Mouse (Mus musculus): ENCODE data around the gene Sorl1. TPM values are rescaled to one million over a fixed set of nuclear protein-coding genes. Genes with fewer than 3 reads are reported as not detected.

The Sorl1 gene
- total and polyA plus RNA-seq, 3 experiments = 2.5 to 12.3 (median 6.3) TPM

DNA sequence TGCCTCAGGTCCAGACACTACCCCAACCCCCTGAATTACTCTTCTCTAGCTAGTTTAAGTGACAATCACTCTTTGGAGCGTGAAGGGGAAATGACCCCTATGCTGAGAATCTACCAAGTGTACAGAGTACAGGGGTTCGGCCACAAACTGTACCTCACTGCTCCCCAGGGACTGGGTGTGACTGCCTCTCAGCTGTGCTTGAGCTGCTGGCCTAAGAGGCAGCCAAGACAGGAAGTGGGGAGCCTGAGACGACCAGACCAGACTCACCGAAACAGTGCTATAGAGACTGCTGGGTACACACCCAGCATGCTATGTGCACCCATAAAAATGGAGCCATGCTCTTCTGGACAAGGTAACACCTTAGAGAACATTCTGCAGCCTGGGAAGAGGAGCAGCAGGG is 95.3 kb downstream of the Sorl1 start:
- Histone ChIP-seq H3K9me3 (replicated peaks; ENCODE audit: low read length) (peaks cover 4% of the 10 kb centered on the region), H3K4me1 (ENCODE audit: control insufficient read depth in 1 of 2, insufficient read depth in 2 of 2) (peaks cover 9 to 29% of the 10 kb centered on the region in 2 experiments), H3K79me2 (replicated peaks; ENCODE audit: control insufficient read depth, extremely low read depth, insufficient read depth, poor library complexity, severe bottlenecking) (no peaks in the 10 kb centered on the region), H3K9ac (ENCODE audit: insufficient read depth, low read depth) (no peak overlapping the region), H3K4me3 (replicated peaks in 1 of 3; ENCODE audit: low read depth in 2 of 3, low read length in 2 of 3, poor library complexity in 1 of 3) (no peak overlapping the region), H3K27ac (ENCODE audit: insufficient read depth, low read depth) (no peak overlapping the region), H3K27me3 (replicated peaks) (no peaks in the 10 kb centered on the region), H3K36me3 (replicated peaks in 1 of 2; ENCODE audit: control insufficient read depth in 1 of 2, insufficient read depth in 1 of 2, low read length in 1 of 2) (peaks cover 0 to 48% of the 10 kb centered on the region in 2 experiments), H3K4me2 (ENCODE audit: insufficient read depth, low read depth, poor library complexity, severe bottlenecking) (no peak overlapping the region; the same call in 1 of the 2 replicates)
- dilution Hi-C loops (cut with MboI; ENCODE audit: extremely low pct_ligation_motif_present, extremely low pct_unique_long_range_greater_than_20kb, low sequenced_read_pairs) (no loop called here), in situ Hi-C loops (cut with MboI; ENCODE audit: low pct_ligation_motif_present, low pct_unique_long_range_greater_than_20kb, low sequenced_read_pairs) (no loop called here)
- DNase-seq (ENCODE audit: extremely low read depth) = peak; percentile 76
- TF ChIP-seq RAD21 (IDR thresholded peaks at IDR 0.05; ENCODE audit: low read depth, low read length) = no peak
- TF ChIP-seq TCF12 (IDR thresholded peaks at IDR 0.05; ENCODE audit: low read depth, low read length) = no peak
- TF ChIP-seq EP300 (IDR thresholded peaks at IDR 0.05; ENCODE audit: low read length) = peak; percentile 59
- TF ChIP-seq USF2 (conservative IDR thresholded peaks at IDR 0.05; ENCODE audit: low read depth, low read length) = no peak
- no peak for TF ChIP-seq HCFC1 (IDR thresholded peaks at IDR 0.05; ENCODE audit: low read depth, low read length)
- TF ChIP-seq MAFK (IDR thresholded peaks at IDR 0.05; ENCODE audit: insufficient replicate concordance, low read length) = no peak
- no peak for TF ChIP-seq PAX5 (IDR thresholded peaks at IDR 0.05; ENCODE audit: low read length)
- TF ChIP-seq ZNF384 (IDR thresholded peaks at IDR 0.05; ENCODE audit: low read depth, low read length) = no peak
- no peak for TF ChIP-seq SIN3A (IDR thresholded peaks at IDR 0.05; ENCODE audit: low read length)
- TF ChIP-seq BHLHE40 (IDR thresholded peaks at IDR 0.05; ENCODE audit: low read depth, low read length) = peak; percentile 61
- no peak for TF ChIP-seq MXI1 (IDR thresholded peaks at IDR 0.05; ENCODE audit: low read depth, low read length)
- TF ChIP-seq TBP (conservative IDR thresholded peaks at IDR 0.05; ENCODE audit: low read depth, low read length) = no peak
- peak; percentile 69 for TF ChIP-seq ETS1 (conservative IDR thresholded peaks at IDR 0.05; ENCODE audit: low read depth, low read length)

DNA sequence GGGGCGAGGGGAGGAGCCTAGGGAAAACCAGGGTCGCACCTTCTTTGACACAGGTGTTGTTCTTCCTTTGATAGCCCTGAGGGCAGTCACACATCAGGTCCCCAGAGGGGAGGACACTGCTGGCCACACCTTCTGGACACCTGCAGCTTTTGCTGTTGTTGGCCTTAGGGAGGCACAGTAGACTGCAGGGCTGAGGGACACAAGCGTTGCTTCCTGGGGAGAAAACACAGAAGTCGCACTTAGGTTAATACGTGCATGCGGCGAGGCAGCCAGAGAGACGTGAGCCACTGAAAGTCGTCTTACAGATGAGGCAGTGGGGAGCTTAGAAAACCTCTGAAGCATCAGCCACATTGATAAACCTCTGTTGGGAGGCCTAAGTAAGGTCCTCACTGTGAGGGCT is 99.8 kb downstream of the Sorl1 start:
- Histone ChIP-seq H3K9ac (ENCODE audit: insufficient read depth, low read depth) (no peak overlapping the region), H3K4me1 (ENCODE audit: control insufficient read depth in 1 of 2, insufficient read depth in 2 of 2) (peaks cover 10 to 27% of the 10 kb centered on the region in 2 experiments), H3K27ac (ENCODE audit: insufficient read depth, low read depth) (no peak overlapping the region), H3K9me3 (replicated peaks; ENCODE audit: low read length) (peaks cover 7% of the 10 kb centered on the region), H3K79me2 (replicated peaks; ENCODE audit: control insufficient read depth, extremely low read depth, insufficient read depth, poor library complexity, severe bottlenecking) (no peaks in the 10 kb centered on the region), H3K4me3 (replicated peaks in 1 of 3; ENCODE audit: low read depth in 2 of 3, low read length in 2 of 3, poor library complexity in 1 of 3) (no peak overlapping the region), H3K36me3 (replicated peaks in 1 of 2; ENCODE audit: control insufficient read depth in 1 of 2, insufficient read depth in 1 of 2, low read length in 1 of 2) (peaks cover 0 to 35% of the 10 kb centered on the region in 2 experiments), H3K27me3 (replicated peaks) (no peaks in the 10 kb centered on the region), H3K4me2 (ENCODE audit: insufficient read depth, low read depth, poor library complexity, severe bottlenecking) (no peak overlapping the region)
- no peak for TF ChIP-seq MXI1 (IDR thresholded peaks at IDR 0.05; ENCODE audit: low read depth, low read length)
- TF ChIP-seq CHD2 (IDR thresholded peaks at IDR 0.05; ENCODE audit: low read length) = no peak
- no peak for TF ChIP-seq GABPA (IDR thresholded peaks at IDR 0.05; ENCODE audit: insufficient replicate concordance, low read depth, low read length)
- no peak for TF ChIP-seq ETS1 (conservative IDR thresholded peaks at IDR 0.05; ENCODE audit: low read depth, low read length)
- no peak for TF ChIP-seq BHLHE40 (IDR thresholded peaks at IDR 0.05; ENCODE audit: low read depth, low read length)
- TF ChIP-seq UBTF (IDR thresholded peaks at IDR 0.05; ENCODE audit: low read depth, low read length) = no peak
- TF ChIP-seq SIN3A (IDR thresholded peaks at IDR 0.05; ENCODE audit: low read length) = no peak
- TF ChIP-seq ZNF384 (IDR thresholded peaks at IDR 0.05; ENCODE audit: low read depth, low read length) = no peak
- TF ChIP-seq EP300 (IDR thresholded peaks at IDR 0.05; ENCODE audit: low read length) = no peak
- no peak for TF ChIP-seq PAX5 (IDR thresholded peaks at IDR 0.05; ENCODE audit: low read length)
- dilution Hi-C loops (cut with MboI; ENCODE audit: extremely low pct_ligation_motif_present, extremely low pct_unique_long_range_greater_than_20kb, low sequenced_read_pairs) (no loop called here), in situ Hi-C loops (cut with MboI; ENCODE audit: low pct_ligation_motif_present, low pct_unique_long_range_greater_than_20kb, low sequenced_read_pairs) (no loop called here)
- DNase-seq (ENCODE audit: extremely low read depth) = no peak

Data from CH12.LX (cell line).